Mouse (Mus musculus) mouse trophoblast stem cell (cell line): ENCODE data around the gene Vwa5a.

Source experiments
- in situ Hi-C, 2 experiments: fragments of 300-500 bp; cut with MseI, MboI; formaldehyde crosslinking; loops; 2 replicates in 1 of 2; 3 replicates in 1 of 2; pipeline ENCODE4 v1.15.1; 2025

Vwa5a gene

GRCm38 (mm10) chr9:38718102-38718501 lies at the start of gene Vwa5a:
Gene Vwa5a (plus strand): TSS chr9:38718268.
- in situ Hi-C loops, result no loop called here

- in situ Hi-C loops, result no loop called here
These were observed 45.2 kb upstream of the Vwa5a start for GRCm38 (mm10) chr9:38672887-38673286.

- in situ Hi-C loops, result no loop called here
These were observed 43.6 kb upstream of the Vwa5a start, which contains the start of gene Olfr918 for GRCm38 (mm10) chr9:38674501-38674900. Gene Olfr918 (minus strand): TSS chr9:38674601.

- in situ Hi-C loops, result no loop called here
These were observed 916 bp downstream of the Vwa5a start for GRCm38 (mm10) chr9:38718927-38719441.

- in situ Hi-C loops, result no loop called here
These were observed 6.0 kb downstream of the Vwa5a start for GRCm38 (mm10) chr9:38724044-38724443.

GRCm38 (mm10) chr9:38728218-38728617 lies 10.2 kb downstream of the Vwa5a start:
- in situ Hi-C loops, result no loop called here

GRCm38 (mm10) chr9:38741408-38741807 lies 23.3 kb downstream of the Vwa5a start:
- in situ Hi-C loops, result no loop called here

GRCm38 (mm10) chr9:38744619-38745315 lies 26.7 kb downstream of the Vwa5a start:
- in situ Hi-C loops, result no loop called here

- in situ Hi-C loops, result no loop called here
These were observed 33.9 kb downstream of the Vwa5a start, which contains the start of gene Olfr920 for GRCm38 (mm10) chr9:38751999-38752398. Gene Olfr920 (plus strand): TSS chr9:38752299.

- in situ Hi-C loops, result no loop called here
These were observed 54.7 kb downstream of the Vwa5a start, which contains the start of gene Olfr921 for GRCm38 (mm10) chr9:38772768-38773167. Gene Olfr921 (plus strand): TSS chr9:38773068.

GRCm38 (mm10) chr9:38792689-38793088 lies 74.6 kb downstream of the Vwa5a start:
- in situ Hi-C loops, result no loop called here
